Mouse (Mus musculus): ENCODE data around the gene Cfap61.

The Cfap61 gene

DNA sequence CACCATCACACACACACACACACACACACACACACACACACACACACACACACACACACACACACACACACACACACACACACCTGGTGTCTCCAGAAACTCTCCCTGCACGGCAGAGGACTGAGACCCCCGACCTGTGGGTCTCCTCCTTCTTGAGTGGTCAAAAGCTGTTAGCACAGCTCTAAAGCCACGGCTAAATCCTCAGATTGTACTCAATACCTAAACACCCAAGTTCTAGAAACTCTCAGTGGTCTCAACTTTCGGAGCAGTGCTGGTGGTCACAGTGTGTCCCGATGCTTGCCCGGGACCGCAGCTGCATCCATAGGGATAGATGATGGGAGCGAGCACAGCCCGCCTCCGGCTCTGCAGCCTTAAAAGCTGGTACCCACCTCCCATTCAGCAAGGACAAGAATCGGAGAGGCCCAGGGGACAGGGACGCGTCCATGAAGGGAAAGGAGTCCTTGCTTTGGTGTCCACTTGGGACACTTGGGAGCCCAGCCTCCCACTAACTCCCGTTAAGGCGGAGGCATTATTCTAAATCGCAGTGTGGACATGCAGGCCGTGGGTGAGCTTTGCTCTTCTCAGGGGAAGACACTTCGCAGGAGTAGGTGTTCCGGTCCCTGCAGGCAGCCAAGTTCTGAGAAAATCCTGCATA is 284.4 kb downstream of the Cfap61 start:
- intact Hi-C loops (cut with DNase I), result loop anchor here (10.0 kb wide), 2 partner anchors 196 to 264 kb away; no protein-coding TSS in a partner anchor

DNA sequence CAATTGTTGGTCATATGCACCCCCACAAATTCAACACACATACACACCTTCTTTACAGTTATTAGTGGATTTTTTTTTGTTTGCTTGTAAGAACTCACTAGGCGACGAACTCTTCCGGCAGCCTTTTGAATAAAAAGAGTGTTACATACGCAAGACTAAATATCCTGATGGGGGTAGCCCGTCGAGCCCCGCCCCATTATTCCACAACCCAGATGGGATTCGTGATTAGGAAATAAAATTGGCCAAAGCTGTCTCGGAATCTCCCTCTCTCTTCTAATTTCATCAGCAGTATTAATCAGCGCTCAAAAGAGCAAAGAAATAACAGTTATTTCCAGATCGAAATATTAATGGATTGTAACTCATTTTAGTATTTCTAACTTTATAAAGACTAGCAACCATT is 285.2 kb downstream of the Cfap61 start:
- intact Hi-C loops (cut with DNase I), result loop anchor here (10.0 kb wide), 2 partner anchors 195 to 265 kb away; no protein-coding TSS in a partner anchor

DNA sequence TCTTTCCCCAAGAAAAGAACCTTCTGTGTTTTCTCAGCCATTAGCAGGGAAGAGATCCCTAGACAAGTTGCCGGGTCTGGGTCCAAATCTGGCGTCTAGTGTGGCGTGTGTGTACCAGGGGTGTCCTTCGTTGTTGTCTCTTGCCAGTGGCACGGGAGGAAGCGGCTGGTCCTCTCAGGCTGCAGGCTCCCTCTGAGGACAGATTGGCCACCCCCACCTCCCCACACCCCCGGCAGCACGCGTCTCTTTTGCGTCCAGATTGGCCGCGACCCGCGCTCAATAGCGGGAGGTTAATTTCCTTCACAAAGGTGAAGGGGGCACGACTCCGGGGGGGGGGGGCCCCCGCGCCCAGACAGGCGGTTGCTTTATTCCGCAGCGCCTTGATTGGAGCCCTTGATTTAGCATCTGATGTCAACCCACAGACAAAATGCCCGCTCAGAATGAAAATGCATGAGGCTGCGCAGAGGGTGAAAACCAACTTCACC is 286.0 kb downstream of the Cfap61 start:
- intact Hi-C loops (cut with DNase I), result no loop called here

DNA sequence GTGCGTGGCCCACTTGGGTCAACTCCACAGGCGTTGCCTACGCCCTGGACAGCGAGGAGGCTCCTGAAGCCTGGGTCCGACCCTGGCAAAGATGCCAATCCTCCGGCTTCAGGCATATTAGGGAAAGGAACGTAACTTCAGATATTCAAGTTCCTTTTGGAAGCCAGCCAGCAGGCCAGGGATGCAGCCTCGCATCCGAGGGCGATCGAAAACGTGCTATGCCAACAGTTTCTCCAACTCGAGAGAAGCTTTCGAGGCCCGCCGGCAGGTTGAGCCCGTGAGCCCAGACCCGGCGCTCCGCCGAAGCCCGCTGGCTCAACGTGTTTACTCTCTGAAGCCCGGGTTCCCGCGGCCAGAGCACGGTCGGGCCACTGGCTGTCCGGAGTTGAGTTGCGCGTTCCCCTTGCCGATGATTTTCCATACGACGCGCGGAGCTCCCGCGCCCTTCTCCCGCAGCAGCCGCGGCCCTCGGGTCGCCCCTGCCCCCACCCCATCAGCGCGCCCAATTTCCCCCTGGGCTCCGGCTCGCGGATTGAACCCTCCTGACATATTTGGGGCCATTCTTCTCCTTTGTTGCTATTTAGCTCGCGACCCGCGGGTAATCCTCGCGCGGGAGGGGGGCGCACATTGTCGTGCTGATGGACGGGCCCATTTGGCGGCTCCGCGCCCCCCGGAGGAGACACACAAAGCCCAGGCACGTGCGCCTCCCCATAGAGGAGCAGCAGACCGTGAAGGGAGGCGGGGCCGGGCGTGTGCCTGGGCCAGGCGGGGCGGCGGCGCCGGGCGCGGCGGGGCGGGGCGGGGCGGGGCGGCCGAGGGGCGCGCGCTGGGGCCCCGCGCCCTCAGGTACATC is 286.7 kb downstream of the Cfap61 start, which contains the start of gene Insm1:
Gene Insm1 (plus strand): TSS at position 846 of the 853 bp plus-strand sequence.
- intact Hi-C loops (cut with DNase I), result no loop called here

DNA sequence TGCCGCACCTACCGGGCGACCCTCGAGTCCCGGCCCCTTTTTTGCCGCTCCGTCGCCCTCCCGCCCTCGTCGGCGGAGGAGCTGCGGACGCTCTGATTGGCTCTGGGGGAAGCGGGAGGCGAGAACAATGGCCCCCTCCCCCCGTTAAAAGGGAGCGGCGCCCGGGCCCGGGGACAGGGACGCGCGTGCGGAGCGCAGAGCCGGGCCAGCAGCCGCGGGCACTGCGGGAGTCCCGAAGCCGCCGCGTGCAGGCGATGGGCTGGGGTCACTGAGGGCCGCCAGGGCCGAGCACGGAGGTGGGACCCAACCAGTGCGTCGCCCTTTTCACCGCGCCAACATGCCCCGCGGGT is 287.3 kb downstream of the Cfap61 start:
- intact Hi-C loops (cut with DNase I), result no loop called here

DNA sequence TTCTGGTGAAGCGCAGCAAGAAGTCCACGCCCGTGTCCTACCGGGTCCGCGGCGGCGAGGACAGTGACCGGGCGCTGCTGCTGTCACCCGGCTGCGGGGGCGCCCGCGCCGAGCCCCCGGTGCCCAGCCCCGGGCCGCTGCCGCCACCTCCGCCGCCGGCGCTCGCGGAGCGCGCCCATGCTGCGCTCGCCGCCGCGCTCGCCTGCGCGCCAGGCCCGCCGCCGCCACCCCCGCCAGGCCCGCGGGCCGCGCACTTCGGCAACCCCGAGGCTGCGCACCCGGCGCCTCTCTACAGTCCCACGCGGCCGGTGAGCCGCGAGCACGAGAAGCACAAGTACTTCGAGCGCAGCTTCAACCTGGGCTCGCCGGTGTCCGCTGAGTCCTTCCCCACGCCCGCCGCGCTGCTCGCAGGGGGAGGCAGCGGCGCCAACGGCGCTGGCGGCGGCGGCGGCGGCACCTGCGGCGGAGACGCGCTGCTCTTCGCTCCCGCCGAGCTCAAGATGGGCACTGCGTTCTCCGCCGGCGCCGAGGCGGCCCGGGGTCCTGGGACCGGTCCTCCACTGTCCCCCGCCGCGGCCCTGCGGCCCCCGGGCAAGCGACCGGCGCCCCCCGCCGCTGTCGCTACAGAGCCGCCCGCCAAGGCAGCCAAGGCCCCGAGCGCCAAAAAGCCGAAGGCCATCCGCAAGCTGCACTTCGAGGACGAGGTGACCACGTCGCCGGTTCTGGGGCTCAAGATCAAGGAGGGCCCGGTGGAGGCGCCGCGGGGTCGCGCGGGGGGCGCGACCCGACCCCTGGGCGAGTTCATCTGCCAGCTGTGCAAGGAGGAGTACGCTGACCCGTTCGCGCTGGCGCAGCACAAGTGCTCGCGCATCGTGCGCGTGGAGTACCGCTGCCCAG is 287.9 kb downstream of the Cfap61 start:
- intact Hi-C loops (cut with DNase I), result no loop called here

DNA sequence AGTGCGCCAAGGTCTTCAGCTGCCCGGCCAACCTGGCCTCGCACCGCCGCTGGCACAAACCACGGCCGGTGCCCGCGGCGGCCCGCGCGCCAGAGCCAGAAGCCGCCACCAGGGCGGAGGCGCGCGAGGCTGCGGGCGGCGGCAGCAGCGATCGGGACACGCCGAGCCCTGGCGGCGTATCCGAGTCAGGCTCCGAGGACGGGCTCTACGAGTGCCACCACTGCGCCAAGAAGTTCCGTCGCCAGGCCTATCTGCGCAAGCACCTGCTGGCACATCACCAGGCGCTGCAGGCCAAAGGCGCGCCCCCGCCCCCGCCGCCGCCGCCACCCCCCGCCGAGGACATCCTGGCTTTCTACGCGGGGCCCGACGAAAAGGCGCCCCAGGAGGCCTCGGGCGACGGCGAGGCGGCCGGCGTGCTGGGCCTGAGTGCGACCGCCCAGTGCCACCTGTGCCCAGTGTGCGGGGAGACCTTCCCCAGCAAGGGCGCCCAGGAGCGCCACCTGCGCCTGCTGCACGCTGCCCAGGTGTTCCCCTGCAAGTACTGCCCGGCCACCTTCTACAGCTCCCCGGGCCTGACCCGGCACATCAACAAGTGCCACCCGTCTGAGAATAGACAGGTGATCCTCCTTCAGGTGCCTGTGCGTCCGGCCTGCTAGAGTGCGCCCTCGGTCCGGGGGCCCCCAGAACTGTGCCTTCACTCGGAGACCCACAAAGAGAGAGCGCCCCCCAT is 288.8 kb downstream of the Cfap61 start:
- intact Hi-C loops (cut with DNase I), result no loop called here

DNA sequence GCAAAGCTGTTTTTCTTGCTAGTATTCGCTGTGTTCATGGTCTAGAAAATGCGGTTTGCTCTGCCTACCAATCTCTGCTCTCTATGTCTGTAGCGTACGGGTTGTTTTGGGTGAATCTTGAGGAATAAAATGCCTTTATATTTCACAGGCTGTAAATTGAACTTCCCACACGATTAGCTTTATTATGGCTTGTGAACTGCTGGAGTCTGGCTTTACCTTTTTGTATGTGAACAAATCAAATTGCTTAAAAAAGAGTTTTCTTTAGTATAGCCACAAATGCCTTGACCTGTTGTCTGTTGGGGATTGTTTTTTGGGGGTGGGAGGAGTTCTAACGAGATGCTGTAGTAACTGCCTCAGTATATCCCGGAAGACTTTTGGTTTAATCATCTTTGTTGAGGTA is 289.6 kb downstream of the Cfap61 start:
- intact Hi-C loops (cut with DNase I), result no loop called here

DNA sequence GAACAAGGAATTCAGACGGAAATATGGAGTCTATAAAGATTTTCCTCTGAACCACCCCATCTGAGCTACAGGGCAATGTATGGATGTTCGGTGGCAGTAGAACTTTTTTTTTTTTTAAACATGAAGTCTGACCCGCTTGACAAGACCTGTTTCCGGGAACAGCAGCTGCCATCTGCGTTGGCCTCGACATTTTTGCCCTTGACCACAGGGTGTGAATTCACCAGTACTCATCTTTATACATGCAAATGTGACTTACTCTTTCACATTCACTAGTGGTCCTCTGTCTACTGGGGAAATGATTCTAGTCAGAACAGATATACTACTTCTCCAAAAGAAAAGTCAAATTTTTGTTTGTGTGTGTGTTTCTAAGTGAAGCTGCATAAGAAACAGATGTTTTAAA is 291.2 kb downstream of the Cfap61 start:
- intact Hi-C loops (cut with DNase I), result no loop called here

DNA sequence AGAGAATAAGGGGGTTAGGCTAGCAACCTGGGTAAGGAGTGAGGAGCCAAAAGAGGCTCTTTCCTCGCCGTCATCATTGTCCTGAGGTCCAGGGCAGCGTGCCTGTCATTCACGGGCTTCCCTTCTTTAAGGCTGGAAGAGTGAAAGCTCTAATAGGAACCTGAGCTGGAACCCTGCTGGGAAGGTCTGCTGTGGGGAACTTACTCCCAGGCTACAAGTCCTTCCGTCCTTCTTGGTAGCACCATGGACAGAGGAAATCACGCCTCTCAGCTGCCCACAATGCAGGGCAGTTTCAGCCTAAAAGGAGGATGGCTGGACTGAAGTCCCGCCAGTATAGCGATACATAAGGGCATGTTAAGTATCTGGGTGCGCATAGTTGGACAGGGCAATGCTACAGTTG is 291.9 kb downstream of the Cfap61 start:
- intact Hi-C loops (cut with DNase I), result no loop called here

DNA sequence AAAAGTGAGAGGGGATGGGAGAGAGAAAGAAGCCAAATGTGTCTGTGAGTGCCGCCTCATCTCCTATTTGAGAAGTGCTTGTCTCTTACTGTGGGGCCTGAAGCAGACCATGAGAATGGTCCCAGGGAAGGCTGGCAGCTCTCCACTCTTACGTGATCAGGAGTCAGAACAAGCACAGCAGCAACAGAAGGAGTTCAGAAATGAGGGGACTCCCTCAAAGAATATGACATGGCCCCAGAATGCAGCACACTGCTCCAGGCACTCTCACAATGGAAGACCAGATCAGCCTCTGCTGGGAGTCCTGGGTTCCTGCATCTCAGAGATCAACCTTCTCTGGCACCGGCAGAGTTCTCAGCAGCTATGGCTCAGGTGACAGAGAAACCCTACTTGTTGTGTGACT is 293.1 kb downstream of the Cfap61 start:
- intact Hi-C loops (cut with DNase I), result no loop called here

DNA sequence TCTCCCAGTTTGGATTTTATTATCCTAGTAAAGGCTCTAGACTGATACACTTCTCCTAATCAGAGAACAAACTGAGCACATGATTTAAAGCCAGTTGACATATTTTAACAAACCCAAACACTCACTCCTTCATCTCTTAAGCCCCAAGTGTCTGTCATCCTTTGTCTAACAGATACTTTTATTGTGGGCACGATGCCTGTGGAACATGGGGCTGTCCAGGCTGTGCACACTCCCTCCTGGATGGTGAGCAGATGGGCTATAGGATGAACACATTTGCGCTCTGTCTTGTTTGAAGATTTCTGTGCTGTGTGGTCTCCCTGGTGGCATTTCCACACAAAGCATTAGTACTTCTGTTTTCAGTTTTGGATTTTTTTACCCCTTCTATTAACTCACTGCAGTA is 293.9 kb downstream of the Cfap61 start:
- intact Hi-C loops (cut with DNase I), result no loop called here

DNA sequence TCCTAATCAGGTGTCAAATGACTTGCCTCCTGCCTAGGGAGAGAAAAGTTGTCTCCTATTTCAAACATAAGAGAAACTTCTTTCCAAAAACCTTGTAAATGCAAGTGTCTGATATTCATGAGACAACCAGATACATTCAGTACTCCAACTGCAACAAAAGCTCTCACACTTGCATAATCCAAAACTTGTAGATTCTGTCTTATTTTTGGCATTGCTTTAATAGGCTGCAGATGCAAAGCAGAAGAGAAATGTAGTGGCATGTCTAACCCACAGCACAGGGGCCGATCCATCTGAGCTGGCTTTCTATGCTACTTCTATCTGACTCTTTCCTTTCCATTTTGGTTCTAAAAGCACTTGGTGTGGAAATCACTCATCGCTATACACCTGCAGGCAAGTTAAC is 296.9 kb downstream of the Cfap61 start:
- intact Hi-C loops (cut with DNase I), result no loop called here

DNA sequence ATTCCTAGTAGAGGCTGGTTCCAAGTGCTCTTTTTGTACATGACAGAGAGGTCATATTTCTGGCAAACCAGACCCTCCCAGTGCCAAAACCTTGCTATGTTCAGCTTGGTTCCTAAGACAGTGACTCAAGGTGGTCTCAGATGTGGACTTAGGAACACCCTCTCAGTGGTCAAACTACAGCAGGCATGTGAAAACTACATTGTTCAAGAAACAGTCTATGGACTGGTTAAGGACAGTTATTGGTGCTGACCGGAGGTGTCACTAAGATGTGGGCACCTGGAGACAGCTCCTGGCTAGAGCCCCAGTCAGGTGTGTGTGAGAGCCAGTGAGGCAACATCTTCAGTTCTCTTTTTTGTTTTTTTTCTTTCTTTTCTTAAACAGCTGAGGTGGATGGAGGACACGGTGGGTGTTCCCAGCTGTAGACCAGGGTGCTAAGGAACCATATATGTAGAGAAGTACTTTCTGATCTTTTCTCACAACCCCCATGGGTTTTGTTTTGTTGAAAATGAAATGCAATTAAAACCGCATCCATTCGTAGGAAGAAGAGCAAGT is 304.7 kb downstream of the Cfap61 start:
- intact Hi-C loops (cut with DNase I), result no loop called here

DNA sequence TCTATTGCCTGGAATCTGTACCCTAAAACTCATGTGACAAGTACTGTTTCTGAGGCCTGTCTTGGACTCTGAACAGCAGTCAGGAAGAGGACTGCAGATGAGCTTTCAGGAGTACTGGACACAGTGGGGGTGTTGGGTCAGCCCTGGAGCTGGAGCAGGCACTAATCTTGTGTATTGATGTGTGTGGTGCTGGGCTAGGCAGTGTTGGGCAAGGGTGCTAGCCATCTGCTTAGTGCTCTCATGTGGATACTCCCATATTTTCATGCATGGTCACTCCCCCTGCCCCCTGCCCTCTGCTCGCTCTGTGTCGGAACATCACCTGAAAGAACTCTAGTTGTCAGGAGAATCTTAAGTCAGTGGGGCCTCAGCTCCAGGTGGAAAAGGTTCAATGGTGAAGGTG is 309.5 kb downstream of the Cfap61 start:
- intact Hi-C loops (cut with DNase I), result no loop called here

DNA sequence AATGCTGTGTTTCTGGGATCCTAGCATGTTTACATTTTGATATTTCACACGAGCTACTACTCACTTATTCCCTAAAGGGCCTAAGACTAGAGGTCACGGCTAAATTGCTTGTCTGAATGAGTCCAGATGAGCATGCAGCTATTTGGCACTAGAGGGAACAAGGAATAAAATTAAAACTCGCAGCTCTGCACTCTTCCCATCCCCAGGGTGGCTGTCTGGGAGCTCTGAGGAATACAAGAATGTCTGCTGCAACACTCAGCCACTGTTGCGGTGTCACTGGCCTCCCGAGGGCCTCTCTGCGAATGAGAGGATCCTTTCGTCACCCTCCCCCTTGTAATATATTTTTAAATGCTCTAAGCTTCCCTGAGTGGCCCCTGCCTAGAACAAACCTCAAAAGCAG is 310.8 kb downstream of the Cfap61 start:
- intact Hi-C loops (cut with DNase I), result no loop called here

DNA sequence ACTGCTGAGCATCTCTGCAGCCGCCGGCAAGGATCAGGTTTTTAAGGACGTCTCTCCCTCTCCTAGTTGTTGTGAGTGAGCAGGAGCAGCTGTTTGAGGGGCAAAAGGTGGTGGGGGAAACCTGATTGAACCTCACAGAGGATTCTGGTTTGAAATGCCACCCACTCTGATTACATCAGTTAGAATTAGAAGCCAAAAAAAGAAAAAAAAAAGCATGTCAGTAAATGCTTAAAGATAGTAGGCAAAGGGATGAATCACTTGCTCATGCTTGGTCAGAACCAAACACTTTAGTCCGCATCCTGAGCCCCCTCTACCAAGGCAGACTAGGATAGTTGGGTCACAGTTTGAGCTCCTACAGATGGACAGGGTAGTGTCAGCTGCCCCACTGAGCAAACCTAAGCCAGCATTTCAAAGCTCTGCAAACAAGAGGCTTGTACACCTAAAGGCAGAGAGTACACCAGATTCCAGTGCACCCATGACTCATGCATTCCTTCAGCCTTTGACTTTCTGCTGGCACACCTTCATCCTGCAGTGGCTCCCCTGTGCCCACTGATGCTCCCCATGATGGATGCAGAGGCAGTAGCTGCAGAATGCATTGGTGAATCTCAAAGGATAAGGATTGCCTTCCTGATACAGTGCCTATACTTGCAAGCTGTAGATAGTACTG is 312.0 kb downstream of the Cfap61 start:
- intact Hi-C loops (cut with DNase I), result no loop called here

DNA sequence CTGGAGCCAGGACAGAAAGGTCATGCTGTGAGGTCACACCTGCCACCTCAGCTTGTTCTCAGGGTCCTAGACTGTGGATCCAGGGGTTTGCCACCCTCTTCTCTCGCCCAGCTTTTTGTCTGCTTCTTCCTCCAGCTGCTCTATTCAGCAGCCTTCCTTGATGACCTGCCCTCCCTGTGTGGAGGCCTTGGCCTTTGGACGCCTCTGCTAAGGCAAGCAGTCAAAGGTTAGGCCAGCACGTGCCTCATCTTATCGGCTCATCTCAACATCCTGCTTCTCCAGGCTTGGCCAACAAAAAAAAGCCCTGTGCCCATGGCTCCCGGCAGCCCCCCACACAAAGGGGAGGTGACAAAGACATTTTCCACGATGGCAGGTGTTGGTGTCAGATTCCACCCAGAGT is 313.0 kb downstream of the Cfap61 start:
- intact Hi-C loops (cut with DNase I), result no loop called here

DNA sequence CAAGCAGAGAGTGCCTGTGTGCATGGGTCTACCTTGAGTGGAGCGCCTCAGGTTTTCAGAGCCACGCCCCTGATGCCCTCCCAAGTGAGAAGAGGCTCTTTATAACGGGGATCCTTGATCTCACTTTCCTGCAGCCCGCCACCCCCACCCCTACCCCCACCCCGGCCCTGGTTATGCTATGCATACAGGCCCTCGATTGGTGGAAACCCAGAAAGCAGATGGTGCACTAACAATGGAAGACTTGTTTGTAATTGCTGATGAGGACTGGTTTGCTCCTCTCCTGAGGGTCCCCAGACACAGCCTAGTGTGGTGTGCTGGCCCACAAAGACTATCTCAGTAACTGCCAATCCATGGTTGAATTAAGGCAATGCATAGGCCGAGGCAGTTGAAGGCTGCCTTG is 314.4 kb downstream of the Cfap61 start:
- intact Hi-C loops (cut with DNase I), result no loop called here

Measured in adrenal gland (tissue).